Mouse (Mus musculus): ENCODE results near the gene Diras1. TPM values are rescaled to one million over a fixed set of nuclear protein-coding genes. Genes with fewer than 3 reads are reported as not detected.

Diras1 gene
- polyA plus RNA-seq, 1 experiment = not detected

GRCm38 (mm10) chr10:81000197-81001062 lies 25.0 kb downstream of the Diras1 start:
- no peak overlapping the region for H3K4me3 ChIP-seq (ENCODE audit: insufficient read depth, low read length)
- TF ChIP-seq POLR2A (IDR thresholded peaks at IDR 0.05; ENCODE audit: low read depth, low read length) (no peak), CTCF (IDR thresholded peaks at IDR 0.05; ENCODE audit: borderline replicate concordance, insufficient read depth, low read length) (no peak)
- no peaks in the 10 kb centered on the region for H3K4me1 ChIP-seq (ENCODE audit: control insufficient read depth, insufficient read depth, low read length)
- H3K27ac ChIP-seq (ENCODE audit: insufficient read depth, low read length) = no peak overlapping the region

GRCm38 (mm10) chr10:80999362-81000196 lies 25.9 kb downstream of the Diras1 start:
- no peak overlapping the region for H3K4me3 ChIP-seq (ENCODE audit: insufficient read depth, low read length)

GRCm38 (mm10) chr10:80998778-80999177 lies 26.7 kb downstream of the Diras1 start:
- TF ChIP-seq POLR2A (IDR thresholded peaks at IDR 0.05; ENCODE audit: low read depth, low read length) (no peak), CTCF (IDR thresholded peaks at IDR 0.05; ENCODE audit: borderline replicate concordance, insufficient read depth, low read length) (peak; percentile 75)
- Histone ChIP-seq H3K4me3 (ENCODE audit: insufficient read depth, low read length) (no peak overlapping the region), H3K27ac (ENCODE audit: insufficient read depth, low read length) (no peak overlapping the region), H3K4me1 (ENCODE audit: control insufficient read depth, insufficient read depth, low read length) (no peaks in the 10 kb centered on the region)

More at GRCm38 (mm10) chr10:80999362-81000196, 25.9 kb downstream of the Diras1 start:
- TF ChIP-seq POLR2A (IDR thresholded peaks at IDR 0.05; ENCODE audit: low read depth, low read length) (no peak), CTCF (IDR thresholded peaks at IDR 0.05; ENCODE audit: borderline replicate concordance, insufficient read depth, low read length) (peak; percentile 73)
- no peak overlapping the region for H3K27ac ChIP-seq (ENCODE audit: insufficient read depth, low read length)
- H3K4me1 ChIP-seq (ENCODE audit: control insufficient read depth, insufficient read depth, low read length) = no peaks in the 10 kb centered on the region

GRCm38 (mm10) chr10:80998021-80998420 lies 27.4 kb downstream of the Diras1 start:
- Histone ChIP-seq H3K4me3 (ENCODE audit: insufficient read depth, low read length) (no peak overlapping the region), H3K4me1 (ENCODE audit: control insufficient read depth, insufficient read depth, low read length) (no peaks in the 10 kb centered on the region), H3K27ac (ENCODE audit: insufficient read depth, low read length) (no peak overlapping the region)
- no peak for TF ChIP-seq CTCF (IDR thresholded peaks at IDR 0.05; ENCODE audit: borderline replicate concordance, insufficient read depth, low read length)

GRCm38 (mm10) chr10:80997332-80997731 lies 28.1 kb downstream of the Diras1 start:
- Histone ChIP-seq H3K27ac (ENCODE audit: insufficient read depth, low read length) (no peak overlapping the region), H3K4me3 (ENCODE audit: insufficient read depth, low read length) (no peak overlapping the region), H3K4me1 (ENCODE audit: control insufficient read depth, insufficient read depth, low read length) (no peaks in the 10 kb centered on the region)
- TF ChIP-seq CTCF (IDR thresholded peaks at IDR 0.05; ENCODE audit: borderline replicate concordance, insufficient read depth, low read length) (no peak), POLR2A (IDR thresholded peaks at IDR 0.05; ENCODE audit: low read depth, low read length) (no peak)

GRCm38 (mm10) chr10:80996501-80996900 lies 29.0 kb downstream of the Diras1 start:
- TF ChIP-seq POLR2A (IDR thresholded peaks at IDR 0.05; ENCODE audit: low read depth, low read length) (no peak), CTCF (IDR thresholded peaks at IDR 0.05; ENCODE audit: borderline replicate concordance, insufficient read depth, low read length) (no peak)
- Histone ChIP-seq H3K4me1 (ENCODE audit: control insufficient read depth, insufficient read depth, low read length) (no peaks in the 10 kb centered on the region), H3K27ac (ENCODE audit: insufficient read depth, low read length) (no peak overlapping the region), H3K4me3 (ENCODE audit: insufficient read depth, low read length) (no peak overlapping the region)

GRCm38 (mm10) chr10:80995091-80995632 lies 30.3 kb downstream of the Diras1 start:
- Histone ChIP-seq H3K4me1 (ENCODE audit: control insufficient read depth, insufficient read depth, low read length) (no peaks in the 10 kb centered on the region), H3K27ac (ENCODE audit: insufficient read depth, low read length) (no peak overlapping the region), H3K4me3 (ENCODE audit: insufficient read depth, low read length) (no peak overlapping the region)
- TF ChIP-seq POLR2A (IDR thresholded peaks at IDR 0.05; ENCODE audit: low read depth, low read length) (no peak), CTCF (IDR thresholded peaks at IDR 0.05; ENCODE audit: borderline replicate concordance, insufficient read depth, low read length) (peak; percentile 99)

GRCm38 (mm10) chr10:80994621-80995020 lies 30.8 kb downstream of the Diras1 start:
- Histone ChIP-seq H3K4me3 (ENCODE audit: insufficient read depth, low read length) (no peak overlapping the region), H3K4me1 (ENCODE audit: control insufficient read depth, insufficient read depth, low read length) (no peaks in the 10 kb centered on the region), H3K27ac (ENCODE audit: insufficient read depth, low read length) (no peak overlapping the region)
- TF ChIP-seq POLR2A (IDR thresholded peaks at IDR 0.05; ENCODE audit: low read depth, low read length) (no peak), CTCF (IDR thresholded peaks at IDR 0.05; ENCODE audit: borderline replicate concordance, insufficient read depth, low read length) (no peak)

GRCm38 (mm10) chr10:80993276-80993675 lies 32.2 kb downstream of the Diras1 start:
- Histone ChIP-seq H3K4me3 (ENCODE audit: insufficient read depth, low read length) (no peak overlapping the region), H3K4me1 (ENCODE audit: control insufficient read depth, insufficient read depth, low read length) (no peaks in the 10 kb centered on the region), H3K27ac (ENCODE audit: insufficient read depth, low read length) (no peak overlapping the region)
- TF ChIP-seq CTCF (IDR thresholded peaks at IDR 0.05; ENCODE audit: borderline replicate concordance, insufficient read depth, low read length) = no peak
